Mouse (Mus musculus) ES-Bruce4 (cell line): ENCODE measurements around the gene Usp54.

Source experiments
- CTCF ChIP-seq: IDR thresholded peaks from one replicate; pipeline ENCODE4 v1.8.1; 2011; ENCODE audit warnings: low read depth, low read length
- EP300 ChIP-seq: IDR thresholded peaks from 2 replicates; pipeline ENCODE4 v1.6.1; 2011; ENCODE audit warnings: low read depth, low read length; ENCODE audit not compliant: insufficient read depth
- POLR2A ChIP-seq: IDR thresholded peaks from one replicate; pipeline ENCODE4 v1.8.1; 2011; ENCODE audit warnings: low read length; ENCODE audit not compliant: insufficient read depth

DNA sequence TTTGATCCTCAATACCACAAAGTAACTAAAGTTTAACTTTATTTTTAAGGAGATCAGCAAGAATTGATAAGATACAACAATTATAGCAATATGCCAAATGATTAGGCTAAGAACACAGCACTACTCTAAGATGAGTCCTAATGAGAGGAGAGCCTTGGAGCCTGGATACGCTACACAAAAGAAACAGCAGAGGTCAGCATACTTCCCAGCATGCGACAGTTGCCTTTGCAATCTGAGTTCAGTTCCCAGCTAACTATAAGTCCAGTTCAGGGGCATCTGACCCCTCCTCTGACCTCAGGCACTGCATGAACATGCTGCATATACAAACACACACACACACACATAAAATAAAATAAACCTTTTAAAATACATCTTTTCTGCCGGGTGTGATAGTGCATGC lies 4.7 kb upstream of the Usp54 start:
- peak; percentile 3 for TF ChIP-seq CTCF
- TF ChIP-seq POLR2A: no peak
- TF ChIP-seq EP300: no peak
